Mouse (Mus musculus) heart, adult 2 months (tissue): Measurements from ENCODE around the gene Hsd17b7. TPM values are rescaled to one million over a fixed set of nuclear protein-coding genes. Genes with fewer than 3 reads are reported as not detected.

Experiments used
- DNase-seq, 2 experiments: peaks; one replicate each; pipeline ENCODE4 v3.0.0; 2021
- H3K27ac ChIP-seq: fragments of 200-600 bp; 2 replicates; pipeline ENCODE4 v1.8.1; 2022
- H3K27me3 ChIP-seq: fragments of 200-500 bp; 2 replicates; pipeline ENCODE4 v1.6.1; 2012; ENCODE audit warnings: mild to moderate bottlenecking, low read length, inconsistent platforms, mixed read lengths; ENCODE audit not compliant: control insufficient read depth, insufficient read depth
- H3K36me3 ChIP-seq: fragments of 200-500 bp; 2 replicates; pipeline ENCODE4 v1.6.1; 2012; ENCODE audit warnings: low read length, inconsistent platforms; ENCODE audit not compliant: control insufficient read depth, insufficient read depth
- H3K4me1 ChIP-seq: fragments of 200-500 bp; 2 replicates; pipeline ENCODE4 v1.6.1; 2011; ENCODE audit warnings: low read length; ENCODE audit not compliant: control insufficient read depth, insufficient read depth
- H3K4me3 ChIP-seq: fragments of 200-600 bp; 2 replicates; pipeline ENCODE4 v1.8.1; 2022
- H3K79me2 ChIP-seq: fragments of 200-500 bp; replicated peaks from 2 replicates; pipeline ENCODE4 v1.6.1; 2012; ENCODE audit warnings: mild to moderate bottlenecking, inconsistent platforms, low read length, moderate library complexity, mixed read lengths; ENCODE audit not compliant: control insufficient read depth, insufficient read depth
- H3K9ac ChIP-seq: fragments of 200-500 bp; 2 replicates; pipeline ENCODE4 v1.6.1; 2012; ENCODE audit warnings: low read depth, mild to moderate bottlenecking, control low read depth, inconsistent platforms, low read length, mixed read lengths
- CTCF ChIP-seq: fragments of 200-600 bp; IDR thresholded peaks from 2 replicates; pipeline ENCODE4 v1.8.1; 2022; ENCODE audit warnings: antibody characterized with exemption, mild to moderate bottlenecking, moderate library complexity
- EP300 ChIP-seq: fragments of 200-500 bp; IDR thresholded peaks from 2 replicates; pipeline ENCODE4 v1.6.1; 2011; ENCODE audit warnings: low read depth, low read length, control low read depth; ENCODE audit not compliant: insufficient read depth
- POLR2A ChIP-seq: fragments of 200-500 bp; IDR thresholded peaks from 2 replicates; pipeline ENCODE4 v1.6.1; 2011; ENCODE audit warnings: mild to moderate bottlenecking, low read depth, low read length, control low read depth; ENCODE audit not compliant: insufficient read depth
- WGBS: fragments of 180-500 bp; shearing (Covaris S2); methylation state at CpG from one replicate; pipeline ENCODE4 v1.1.7; 2018; 5-methylcytosine and 5-hydroxymethylcytosine counted together
- intact Hi-C: fragments of 180-260 bp; cut with DNase I; formaldehyde crosslinking; loops from one replicate; pipeline ENCODE4 v1.15.1; 2025
- polyA plus RNA-seq: library from polyadenylated mRNA; depleted of rRNA; stranded (reverse); fragments of >200 nt; gene quantifications from 2 replicates; pipeline ENCODE4 v1.2.3, GENCODE M21; 2012; rRNA removed
- total RNA-seq, 2 experiments: library from RNA; stranded (reverse); gene quantifications; 2 replicates each; pipeline ENCODE4 v1.2.3; 2021

The Hsd17b7 gene
- total and polyA plus RNA-seq, 3 experiments: 13.2 to 14.4 (median 14.2) TPM

- intact Hi-C loops: loop anchor here (10.0 kb wide), 1 partner anchor 167 kb away; the partner anchor contains the start of gene Rgs4
- no peak overlapping the region for H3K4me3 ChIP-seq
- no peaks in the 10 kb centered on the region for H3K4me1 ChIP-seq
- H3K9ac ChIP-seq: no peak overlapping the region
- WGBS: 71% methylated on average over 6 of the region's 6 CpGs
- H3K27me3 ChIP-seq: no peaks in the 10 kb centered on the region; the same call in 1 of the 2 replicates
- TF ChIP-seq EP300 (no peak), CTCF (no peak), POLR2A (no peak)
- H3K79me2 ChIP-seq: no peaks in the 10 kb centered on the region
- no peaks in the 10 kb centered on the region for H3K36me3 ChIP-seq
- DNase-seq: no peak
- H3K27ac ChIP-seq: no peak overlapping the region
These were observed 57.5 kb downstream of the Hsd17b7 start for GRCm38 (mm10) chr1:169911526-169911925.

- no peaks in the 10 kb centered on the region for H3K79me2 ChIP-seq
- H3K27me3 ChIP-seq: no peaks in the 10 kb centered on the region; the same call in 1 of the 2 replicates
- intact Hi-C loops: loop anchor here (10.0 kb wide), 1 partner anchor 166 kb away; the partner anchor contains the start of gene Rgs4
- no peak overlapping the region for H3K4me3 ChIP-seq
- DNase-seq: no peak
- H3K36me3 ChIP-seq: no peaks in the 10 kb centered on the region
- 66% methylated on average over 7 of the region's 7 CpGs for WGBS
- TF ChIP-seq EP300 (no peak), CTCF (no peak), POLR2A (no peak)
- no peak overlapping the region for H3K9ac ChIP-seq
- H3K4me1 ChIP-seq: no peaks in the 10 kb centered on the region
- H3K27ac ChIP-seq: no peak overlapping the region
These were observed 58.3 kb downstream of the Hsd17b7 start for GRCm38 (mm10) chr1:169910751-169911150.

- WGBS: 87% methylated on average over 6 of the region's 6 CpGs
- H3K27me3 ChIP-seq: no peaks in the 10 kb centered on the region; the same call in 1 of the 2 replicates
- H3K4me1 ChIP-seq: no peaks in the 10 kb centered on the region
- no peak overlapping the region for H3K4me3 ChIP-seq
- TF ChIP-seq EP300 (no peak), CTCF (no peak), POLR2A (no peak)
- no peak overlapping the region for H3K9ac ChIP-seq
- intact Hi-C loops: loop anchor here (10.0 kb wide), 1 partner anchor 165 kb away; the partner anchor contains the start of gene Rgs4
- H3K27ac ChIP-seq: no peak overlapping the region
- H3K79me2 ChIP-seq: no peaks in the 10 kb centered on the region
- DNase-seq: no peak
- no peaks in the 10 kb centered on the region for H3K36me3 ChIP-seq
These were observed 59.4 kb downstream of the Hsd17b7 start for GRCm38 (mm10) chr1:169909659-169910058.

- no peak for TF ChIP-seq CTCF
- no peak for TF ChIP-seq EP300
- no peak for TF ChIP-seq POLR2A
- Histone ChIP-seq H3K9ac (no peak overlapping the region), H3K4me1 (no peaks in the 10 kb centered on the region), H3K4me3 (no peak overlapping the region), H3K27me3 (no peaks in the 10 kb centered on the region; the same call in 1 of the 2 replicates), H3K79me2 (no peaks in the 10 kb centered on the region), H3K27ac (no peak overlapping the region), H3K36me3 (no peaks in the 10 kb centered on the region)
- no peak for DNase-seq
- WGBS: 76% methylated on average over 5 of the region's 5 CpGs
- intact Hi-C loops: no loop called here
These were observed 59.9 kb downstream of the Hsd17b7 start for GRCm38 (mm10) chr1:169909163-169909562.

GRCm38 (mm10) chr1:169900771-169901336 is 68.2 kb downstream of the Hsd17b7 start:
- no peak overlapping the region for H3K9ac ChIP-seq
- WGBS: 60% methylated on average over 3 of the region's 3 CpGs
- TF ChIP-seq CTCF (peak; percentile 16; the same call in 1 of the 2 replicates), EP300 (no peak)
- intact Hi-C loops: no loop called here
- no peaks in the 10 kb centered on the region for H3K79me2 ChIP-seq
- H3K4me1 ChIP-seq: no peaks in the 10 kb centered on the region; the same call in 1 of the 2 replicates
- H3K4me3 ChIP-seq: no peak overlapping the region
- peak in 1 of 2 experiments; percentile 25 for DNase-seq
- no peaks in the 10 kb centered on the region for H3K27me3 ChIP-seq
- no peaks in the 10 kb centered on the region for H3K36me3 ChIP-seq
- H3K27ac ChIP-seq: peak overlapping the region; percentile 53

Other genes starting within 250 kb of the Hsd17b7 start
- 10 to 100 TPM; 12.4 to 16.1 TPM for gene Rgs4, start 221.6 kb downstream of the Hsd17b7 start, total RNA-seq
- 7.3 and 19.2 TPM in 2 replicates for gene Rgs4, start 221.6 kb downstream of the Hsd17b7 start, polyA plus RNA-seq
- under 1 TPM in 1 of 2 experiments, not detected in 1; 0.29 TPM for gene Ccdc190, start 40.6 kb downstream of the Hsd17b7 start, total RNA-seq
- gene Ccdc190, start 40.6 kb downstream of the Hsd17b7 start, polyA plus RNA-seq: 0.16 TPM in 1 of 2 replicates, not detected in the other
- gene Ddr2, start 141.5 kb upstream of the Hsd17b7 start, total RNA-seq: 10 to 100 TPM; 21.9 to 22.5 TPM
- 10.3 and 22.8 TPM in 2 replicates for gene Ddr2, start 141.5 kb upstream of the Hsd17b7 start, polyA plus RNA-seq
- 10 to 100 TPM; 51.6 to 55.2 TPM for gene Uap1, start 205.7 kb upstream of the Hsd17b7 start, total RNA-seq
- gene Uap1, start 205.7 kb upstream of the Hsd17b7 start, polyA plus RNA-seq: 21.6 and 39.9 TPM in 2 replicates
- 10 to 100 TPM; 21.7 to 23.4 TPM for gene Uhmk1, start 246.2 kb upstream of the Hsd17b7 start, total RNA-seq
- gene Uhmk1, start 246.2 kb upstream of the Hsd17b7 start, polyA plus RNA-seq: 6.5 and 14.9 TPM in 2 replicates